Mouse (Mus musculus): ENCODE measurements at regions not wholly inside any gene's neighbourhood (a gene's known extent, or its start where the extent isn't known, plus 50 kb on each side); places are given as distances from the start of the nearest gene placed in this dataset.
A peak's percentile ranks its signal among the peaks of the same experiment; 100 is the strongest.

- Histone ChIP-seq H3K9ac (ENCODE audit: low read depth, low read length) (no peak overlapping the region), H3K36me3 (ENCODE audit: control insufficient read depth, insufficient read depth, low read length) (no peaks in the 10 kb centered on the region)
- WGBS: 89% methylated on average over 5 of the region's 5 CpGs
Measured at GRCm38 (mm10) chrX:95291676-95292075, 95.0 kb upstream of the Arhgef9 start.

GRCm38 (mm10) chrX:95282038-95282437, 85.4 kb upstream of the Arhgef9 start:
- Histone ChIP-seq H3K4me2 (replicated peaks; ENCODE audit: low read depth, low read length) (no peak overlapping the region), H3K9ac (ENCODE audit: low read depth, low read length) (no peak overlapping the region), H3K36me3 (ENCODE audit: control insufficient read depth, insufficient read depth, low read length) (no peaks in the 10 kb centered on the region), H3K4me1 (replicated peaks; ENCODE audit: control insufficient read depth, insufficient read depth, low read length) (no peaks in the 10 kb centered on the region), H3K27ac (ENCODE audit: low read depth, low read length) (no peak overlapping the region), H3K4me3 (ENCODE audit: low read depth, low read length) (no peak overlapping the region), H3K9me3 (ENCODE audit: control insufficient read depth, low read length) (no peaks in the 10 kb centered on the region), H3K27me3 (ENCODE audit: control insufficient read depth, insufficient read depth, low read length) (no peaks in the 10 kb centered on the region)
- ATAC-seq (ENCODE audit: low FRiP score) (no peak), DNase-seq (ENCODE audit: low spot score) (no peak)
- 75% methylated on average over 5 of the region's 5 CpGs for WGBS

More at GRCm38 (mm10) chrX:95291676-95292075, 95.0 kb upstream of the Arhgef9 start:
- Histone ChIP-seq H3K9me3 (ENCODE audit: control insufficient read depth, low read length) (no peaks in the 10 kb centered on the region), H3K4me2 (replicated peaks; ENCODE audit: low read depth, low read length) (no peak overlapping the region), H3K27ac (ENCODE audit: low read depth, low read length) (no peak overlapping the region), H3K4me1 (replicated peaks; ENCODE audit: control insufficient read depth, insufficient read depth, low read length) (no peaks in the 10 kb centered on the region), H3K27me3 (ENCODE audit: control insufficient read depth, insufficient read depth, low read length) (no peaks in the 10 kb centered on the region), H3K4me3 (ENCODE audit: low read depth, low read length) (no peak overlapping the region)
- DNase-seq (ENCODE audit: low spot score): no peak
- no peak for ATAC-seq (ENCODE audit: low FRiP score)

- no peak overlapping the region for H3K27ac ChIP-seq (ENCODE audit: low read depth, low read length)
- 38% methylated on average over 13 of the region's 13 CpGs for WGBS
- H3K9ac ChIP-seq (ENCODE audit: low read depth, low read length): no peak overlapping the region
- no peak overlapping the region for H3K4me2 ChIP-seq (replicated peaks; ENCODE audit: low read depth, low read length)
- no peaks in the 10 kb centered on the region for H3K4me1 ChIP-seq (replicated peaks; ENCODE audit: control insufficient read depth, insufficient read depth, low read length)
- H3K27me3 ChIP-seq (ENCODE audit: control insufficient read depth, insufficient read depth, low read length): no peaks in the 10 kb centered on the region
- H3K36me3 ChIP-seq (ENCODE audit: control insufficient read depth, insufficient read depth, low read length): no peaks in the 10 kb centered on the region
- H3K9me3 ChIP-seq (ENCODE audit: control insufficient read depth, low read length): no peaks in the 10 kb centered on the region
- peak; percentile 15 for DNase-seq (ENCODE audit: low spot score)
- no peak for ATAC-seq (ENCODE audit: low FRiP score)
- no peak overlapping the region for H3K4me3 ChIP-seq (ENCODE audit: low read depth, low read length)
Measured at GRCm38 (mm10) chrX:95253517-95253916, 56.9 kb upstream of the Arhgef9 start.

Measured in hindbrain, embryonic 11.5 days (tissue).